Mouse (Mus musculus) kidney, adult 9 months (tissue): ENCODE data around the gene Mef2b.

Source experiments
- DNase-seq: peaks from one replicate; pipeline ENCODE4 v3.0.0; 2022

Gene Mef2b

DNA sequence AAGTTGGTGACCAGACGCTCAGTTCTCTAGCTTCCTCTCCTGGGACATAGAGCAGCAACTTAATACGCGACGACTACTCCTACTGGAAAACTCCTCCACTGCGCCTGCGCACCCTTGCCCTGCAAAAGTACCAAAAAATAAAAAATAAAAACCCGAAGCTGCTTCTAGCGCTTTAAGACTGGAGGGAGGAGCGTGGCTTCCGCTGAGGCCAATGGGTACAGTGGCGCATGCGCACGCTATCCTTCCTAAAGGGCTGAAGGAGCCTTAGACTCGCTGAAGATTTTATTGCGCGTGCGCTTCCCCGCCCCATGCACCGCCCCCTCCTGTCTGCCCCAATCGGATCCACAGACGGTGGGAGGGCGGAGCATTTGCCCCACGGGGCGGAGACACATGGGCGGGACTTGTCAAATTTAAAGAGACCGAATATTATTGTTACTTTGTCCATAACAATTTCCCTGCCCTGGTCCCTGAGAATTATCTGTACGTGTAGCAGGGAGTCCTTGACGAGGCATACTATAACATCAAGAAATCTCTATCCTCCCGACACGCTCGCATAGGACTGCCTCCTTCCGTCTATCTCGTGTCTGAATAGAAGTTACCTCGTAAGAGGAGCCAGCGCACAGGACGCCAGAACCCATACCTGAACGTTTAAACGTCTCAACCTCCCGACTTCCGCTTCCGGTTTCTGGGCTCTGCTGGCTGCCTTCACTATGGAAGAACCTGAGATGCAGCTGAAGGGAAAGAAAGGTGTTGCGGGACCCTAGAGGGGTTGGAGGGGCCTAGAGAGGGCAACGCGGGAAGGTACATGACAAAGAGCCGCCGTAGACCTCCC, at the start of gene Mef2b, which contains the start of the genes Rfxank and Borcs8:
TSS of gene Mef2b (plus strand) at position 686 of the 832 bp plus-strand sequence.
TSS of gene Rfxank (minus strand) at position 129 of the 832 bp plus-strand sequence.
TSS of gene Borcs8 (plus strand) at position 474 of the 832 bp plus-strand sequence.
- peak; percentile 100 for DNase-seq

DNA sequence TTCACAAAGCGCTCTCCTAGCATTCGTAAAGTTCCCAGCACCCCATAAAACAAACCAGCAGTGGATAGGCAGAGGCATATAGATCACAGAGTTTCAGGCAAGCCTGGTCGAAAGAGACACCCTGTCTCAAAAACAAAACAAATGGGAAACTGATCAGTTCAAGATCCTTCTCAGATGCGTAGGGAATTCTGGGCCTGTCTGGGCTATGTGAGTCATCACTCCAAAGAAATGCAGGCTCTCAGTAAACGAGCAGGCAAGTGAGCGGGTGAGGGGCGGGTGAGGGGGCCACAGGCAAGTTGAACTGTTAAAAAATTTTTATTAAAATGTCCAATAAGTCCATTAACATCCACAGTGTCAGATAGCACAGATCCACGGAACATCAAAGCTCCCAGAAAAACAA, 46.7 kb upstream of the Mef2b start:
- no peak for DNase-seq

GRCm38 (mm10) chr8:70099276-70099675, 40.2 kb upstream of the Mef2b start:
- no peak for DNase-seq

DNA sequence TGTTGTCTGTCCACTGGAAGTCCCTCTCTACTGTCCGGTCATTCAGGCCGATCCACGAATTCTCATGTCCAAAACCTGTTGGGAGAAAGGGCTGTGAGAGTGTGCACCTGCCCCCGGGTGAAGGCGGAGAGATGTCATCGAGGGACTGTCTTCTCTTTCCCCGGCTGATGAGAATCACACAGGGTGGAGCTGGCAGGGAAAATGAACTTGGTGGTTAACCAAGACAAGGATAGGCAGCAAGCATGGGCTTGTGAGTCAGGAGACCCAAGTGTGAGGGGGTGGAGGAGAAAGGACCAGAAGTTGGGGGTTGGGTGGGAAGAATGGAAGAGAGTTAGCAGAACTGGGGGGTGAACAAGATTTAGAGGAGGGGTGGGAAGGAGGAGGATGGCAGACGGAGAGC, 39.3 kb upstream of the Mef2b start:
- DNase-seq, result no peak

DNA sequence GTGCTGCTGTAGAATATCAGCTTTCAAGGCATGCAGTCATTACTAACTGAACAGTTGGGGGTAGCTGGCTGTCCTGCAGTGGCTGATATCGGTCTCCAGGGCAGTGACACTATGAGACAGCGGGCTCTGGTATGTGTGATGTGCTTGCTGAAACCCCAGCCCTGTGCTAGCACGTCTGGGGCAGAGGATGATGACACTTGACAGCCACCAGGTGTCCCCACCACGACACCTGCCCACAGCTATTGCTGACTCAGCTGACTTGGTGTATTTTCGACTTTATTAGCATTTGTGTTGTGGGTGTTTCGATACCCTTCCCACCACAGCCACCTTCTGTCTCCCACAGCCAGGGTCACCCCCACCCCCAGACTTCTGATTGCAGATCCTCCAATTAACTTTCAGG, 35.0 kb upstream of the Mef2b start:
- DNase-seq, result peak; percentile 36

DNA sequence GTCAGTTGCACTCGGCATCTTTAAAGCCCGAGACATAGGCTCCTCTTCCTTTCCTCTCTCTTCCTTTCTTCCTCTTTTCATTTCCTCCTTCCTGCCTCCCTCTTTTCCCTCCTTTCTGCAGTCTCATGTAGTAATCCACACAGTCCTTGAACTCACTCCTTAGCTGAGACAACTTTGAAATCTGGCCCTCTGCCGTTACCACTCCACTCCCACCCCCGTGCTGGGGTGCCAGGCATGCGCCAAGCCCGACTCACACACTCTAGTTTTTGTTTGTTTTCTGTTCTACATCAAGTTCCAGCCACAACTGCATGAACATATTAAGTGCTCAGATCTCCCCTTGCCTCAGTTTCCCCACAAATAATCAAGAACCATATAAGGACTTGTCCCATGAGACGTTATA, 34.6 kb upstream of the Mef2b start:
- no peak for DNase-seq

DNA sequence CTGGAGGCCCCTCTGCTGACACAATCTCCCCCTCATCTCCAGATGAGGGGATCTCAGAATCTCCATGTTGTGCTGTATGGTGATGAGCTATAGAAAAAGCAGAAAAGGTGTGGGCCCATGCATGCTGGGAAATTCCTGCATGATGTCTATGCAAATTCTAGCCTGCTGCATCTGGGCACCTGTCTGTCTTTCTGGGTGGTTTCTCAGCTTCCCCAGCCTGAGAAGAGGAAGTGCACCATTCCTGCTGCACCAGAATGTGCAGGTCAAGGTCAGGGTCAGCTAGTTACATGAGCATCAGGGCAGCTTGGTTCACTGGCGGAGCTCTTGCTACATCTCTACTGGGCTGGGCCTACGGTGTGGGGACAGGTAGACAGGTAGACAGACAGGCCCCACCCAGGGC, 29.1 kb upstream of the Mef2b start:
- DNase-seq, result no peak

GRCm38 (mm10) chr8:70111192-70111795, 28.2 kb upstream of the Mef2b start:
- no peak for DNase-seq

DNA sequence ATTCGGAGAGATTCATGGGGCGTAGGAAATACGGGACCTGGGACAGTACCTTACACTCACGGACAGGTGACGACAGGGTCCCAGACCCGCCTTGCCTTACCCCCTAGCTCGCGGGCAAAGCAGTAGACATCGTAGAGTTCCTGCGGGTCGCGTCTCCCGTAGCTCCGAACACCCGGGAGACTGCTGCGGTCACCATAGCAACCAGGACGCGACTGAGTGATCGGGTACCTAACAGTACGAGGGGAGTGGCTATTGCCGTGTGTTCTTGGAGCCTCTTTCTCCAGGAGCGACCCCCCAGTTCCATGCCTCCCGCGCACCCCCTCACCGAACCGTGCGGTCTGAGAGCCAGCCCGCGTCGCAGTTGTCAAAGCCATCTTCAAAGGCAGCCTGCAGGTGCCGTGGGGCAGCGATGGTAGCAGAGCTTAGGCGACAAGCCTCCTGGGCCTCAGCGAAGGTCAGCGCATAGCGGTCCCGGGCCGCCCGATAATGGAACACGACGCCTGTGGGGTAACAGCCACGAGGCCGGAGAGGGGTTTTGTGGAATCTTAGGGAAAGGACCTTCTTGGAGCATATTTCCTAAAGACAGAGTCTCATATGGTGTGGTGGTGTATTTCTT, 27.0 kb upstream of the Mef2b start:
- no peak for DNase-seq

DNA sequence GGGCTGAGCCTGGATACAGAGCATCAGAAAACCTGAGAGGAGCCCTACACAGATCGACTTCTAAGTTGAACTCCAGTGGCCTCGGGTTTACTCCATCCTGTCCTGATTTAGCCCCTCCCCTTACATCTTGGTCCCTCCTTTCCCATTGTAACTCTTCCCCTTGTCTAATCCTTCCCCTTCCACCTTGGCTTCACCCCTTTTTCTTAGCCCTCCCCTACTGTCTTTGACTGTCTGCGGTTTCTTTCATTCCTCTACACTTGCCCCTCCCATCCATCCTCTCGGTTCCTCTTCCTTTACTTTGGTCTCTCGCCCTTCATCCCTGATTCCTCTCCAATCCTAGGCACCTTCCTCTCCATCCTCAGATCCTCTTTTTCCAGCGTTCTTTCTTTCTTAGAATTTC, 25.0 kb upstream of the Mef2b start:
- DNase-seq, result no peak

- DNase-seq, result no peak
Observed at GRCm38 (mm10) chr8:70114892-70115291, 24.6 kb upstream of the Mef2b start.

DNA sequence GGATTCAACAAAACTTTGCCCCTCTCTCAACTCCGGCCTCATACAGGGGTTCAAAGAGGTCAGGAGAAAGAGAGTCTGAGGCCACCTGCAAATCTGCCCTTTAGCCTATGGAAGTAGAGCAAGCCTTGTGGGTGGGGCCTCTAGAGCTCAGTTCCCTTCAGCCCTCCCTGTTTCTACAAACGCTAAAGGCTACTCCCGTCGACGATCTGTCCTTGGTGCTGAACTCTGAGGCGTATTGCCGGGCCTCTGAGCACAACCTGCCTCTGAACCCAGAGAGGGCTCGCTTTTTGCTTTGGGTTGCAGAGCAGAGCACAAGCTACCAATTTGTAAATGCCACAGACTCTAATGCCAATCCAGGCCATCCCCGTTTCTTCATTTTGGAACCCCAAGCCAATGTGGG, 21.9 kb upstream of the Mef2b start:
- no peak for DNase-seq

DNA sequence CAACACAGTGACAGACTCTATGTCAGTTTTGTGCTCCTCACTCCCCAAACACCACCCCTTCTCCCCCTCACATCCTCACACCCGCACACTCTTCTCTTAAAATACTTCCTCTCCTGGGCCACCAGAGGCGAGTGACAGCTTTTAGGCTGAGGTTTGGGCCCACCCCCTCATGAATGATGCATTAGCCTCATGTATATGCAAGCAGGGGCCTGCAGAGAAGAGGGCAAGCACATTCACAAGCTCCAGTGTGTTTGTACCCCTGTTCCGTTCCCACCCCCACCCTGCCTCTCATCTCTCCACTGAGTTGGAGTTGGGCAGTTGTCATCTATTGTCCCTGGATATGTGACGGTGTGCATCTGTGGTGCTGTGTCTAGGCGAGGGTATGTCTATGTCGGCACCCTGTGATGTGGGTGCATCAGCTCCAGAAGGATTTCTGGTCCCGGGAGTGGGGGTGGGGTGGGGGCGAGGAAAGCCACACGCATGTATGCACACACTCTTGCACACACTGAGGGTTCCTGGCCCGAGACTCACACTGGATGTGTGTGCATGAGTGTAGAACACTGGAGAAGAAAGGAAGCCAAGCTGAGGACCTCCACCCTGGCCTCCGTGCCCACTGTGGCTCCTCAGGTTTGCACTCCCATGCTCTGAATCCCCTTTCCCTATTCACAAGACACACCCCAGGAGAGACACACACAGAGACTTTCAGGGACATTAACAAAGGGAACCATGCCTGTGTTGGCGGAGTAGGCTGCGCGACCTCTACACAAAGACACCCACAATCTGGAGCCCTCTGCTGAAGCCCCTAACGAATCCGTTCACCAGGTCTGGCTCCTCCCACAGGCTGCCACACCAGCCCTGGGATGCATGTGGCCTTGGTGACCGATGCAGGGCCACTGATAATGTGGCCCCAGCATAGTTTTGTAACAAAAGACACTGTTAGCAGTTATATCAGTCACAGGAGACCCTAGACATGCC, 20.5 kb upstream of the Mef2b start:
- DNase-seq, result no peak

DNA sequence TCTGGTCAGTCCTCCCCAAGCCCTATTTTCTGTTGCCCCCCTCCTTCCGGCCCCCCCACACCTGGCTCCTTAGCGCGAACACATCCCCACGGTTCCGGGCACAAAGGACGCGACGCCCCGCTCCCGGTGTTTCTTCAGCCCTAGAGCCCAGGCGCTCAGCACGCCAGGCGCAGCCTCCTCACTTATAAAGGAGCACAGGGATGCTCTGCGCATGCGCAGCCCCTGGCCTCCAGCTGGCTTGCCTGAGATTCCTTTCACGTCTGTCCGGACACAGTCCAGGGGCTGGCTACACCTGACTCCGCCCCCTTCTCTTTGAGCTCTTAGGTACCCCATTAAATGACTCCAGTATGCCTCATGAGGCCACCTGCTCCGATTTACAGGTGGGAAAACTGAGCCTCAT, 18.8 kb upstream of the Mef2b start, which contains the start of gene Ncan:
TSS of gene Ncan (minus strand) at position 207 of the 400 bp plus-strand sequence.
- DNase-seq, result peak; percentile 56

GRCm38 (mm10) chr8:70122863-70123262, 16.6 kb upstream of the Mef2b start:
- no peak for DNase-seq

- no peak for DNase-seq
Observed at GRCm38 (mm10) chr8:70124992-70125391, 14.5 kb upstream of the Mef2b start.

DNA sequence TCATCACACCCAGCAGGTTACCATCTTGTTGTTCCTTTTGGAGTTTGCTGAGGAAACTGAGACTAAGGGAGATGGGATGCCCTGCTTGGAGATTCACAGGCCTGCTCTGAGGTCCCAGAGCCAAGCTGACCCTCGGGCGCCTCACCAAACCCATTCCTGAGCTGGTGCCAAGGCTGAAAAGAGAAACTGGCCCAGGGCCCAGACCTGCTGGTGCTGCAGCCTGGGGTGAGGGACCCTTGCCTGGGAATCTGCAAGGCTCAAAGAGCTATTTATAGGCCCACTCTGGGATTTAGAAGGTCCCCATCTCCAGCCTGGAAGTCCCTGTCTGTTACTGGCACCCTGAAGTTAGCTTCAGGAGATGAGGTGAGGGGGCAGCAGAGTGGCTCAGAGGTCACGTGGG, 11.1 kb upstream of the Mef2b start:
- peak; percentile 43 for DNase-seq

DNA sequence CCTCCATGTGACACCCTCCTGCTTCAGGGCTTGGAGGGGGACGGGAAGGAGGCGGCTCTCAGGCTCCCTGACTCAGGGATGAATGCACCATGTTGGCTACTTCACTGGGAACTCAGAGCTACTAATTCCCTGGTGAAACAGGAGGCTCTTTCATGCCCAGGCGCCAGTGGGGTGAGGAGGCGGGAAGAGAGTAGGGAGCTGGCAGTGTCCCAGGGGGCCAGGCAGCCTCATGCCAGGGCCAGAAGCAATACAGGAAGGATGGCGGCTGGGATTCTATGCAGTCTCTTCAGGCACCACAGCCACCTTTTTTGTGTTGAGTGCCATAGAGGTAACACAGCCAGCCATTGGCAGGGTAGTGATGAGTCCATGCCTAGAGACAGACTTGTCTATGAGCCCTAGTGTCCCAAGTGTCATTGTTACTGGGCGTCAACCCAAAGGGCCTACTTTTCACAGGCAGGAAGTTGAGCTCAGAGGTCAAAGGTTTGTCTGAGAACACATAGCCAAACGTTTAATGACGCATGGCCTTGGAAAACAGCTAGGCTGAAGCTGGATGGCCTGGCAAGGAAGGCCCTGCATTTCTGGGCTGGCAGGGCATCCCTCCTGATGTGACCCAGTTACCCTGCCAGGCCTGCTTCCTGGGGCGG, 10.1 kb upstream of the Mef2b start:
- DNase-seq, result peak; percentile 70

DNA sequence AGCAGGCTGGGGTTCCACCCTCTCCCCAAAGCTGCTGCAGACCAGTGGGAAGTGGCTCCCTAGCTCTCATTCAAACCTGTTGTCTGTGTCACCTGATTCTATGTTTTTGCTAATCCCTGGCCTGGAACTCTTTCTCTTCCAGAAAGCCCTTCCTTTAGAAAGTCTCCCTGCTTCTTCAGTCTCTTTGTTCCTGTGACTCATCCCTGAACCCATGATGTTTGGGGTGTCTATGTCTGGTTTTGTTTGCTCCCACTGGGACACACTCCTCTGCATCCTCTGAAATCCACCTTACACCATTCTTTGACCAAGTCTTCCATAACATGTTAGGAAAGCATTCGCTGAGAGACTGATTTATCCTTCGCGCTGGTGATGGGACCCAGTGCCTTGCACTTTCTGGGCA, 9.4 kb upstream of the Mef2b start:
- DNase-seq, result no peak

GRCm38 (mm10) chr8:70131166-70131883, 8.2 kb upstream of the Mef2b start, which contains the start of gene Nr2c2ap:
TSS of gene Nr2c2ap (plus strand) at chr8:70131333.
- peak; percentile 85 for DNase-seq

DNA sequence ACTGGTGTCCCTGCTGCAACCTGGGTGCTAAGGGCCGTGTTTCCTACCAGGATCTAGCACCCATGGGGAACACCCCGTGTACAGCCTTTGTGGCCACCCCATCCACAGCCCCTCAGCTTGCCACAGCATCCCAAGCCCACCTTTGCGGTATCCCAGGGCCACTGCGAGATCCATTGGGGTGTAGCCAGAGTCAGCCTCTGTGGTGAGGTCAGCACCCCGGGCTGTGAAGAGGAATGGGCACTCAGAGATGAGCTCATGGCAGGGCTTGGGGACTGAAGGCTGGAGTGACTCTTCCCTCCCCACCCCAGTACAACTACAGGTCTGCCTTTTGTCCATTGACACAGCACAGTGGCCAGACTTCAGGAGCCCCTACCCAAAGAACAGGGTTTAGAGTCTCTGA, 5.4 kb upstream of the Mef2b start:
- DNase-seq, result no peak
